Mouse (Mus musculus) B cell, adult 62 days (primary cell): ENCODE measurements around the gene Tas2r103. TPM values are rescaled to one million over a fixed set of nuclear protein-coding genes. Genes with fewer than 3 reads are reported as not detected.

Source experiments
- total RNA-seq: library from RNA; stranded (reverse); gene quantifications from 4 replicates; pipeline ENCODE4 v1.2.4, GENCODE M21; 2023

Tas2r103 gene
- not detected in 4 replicates for total RNA-seq

DNA sequence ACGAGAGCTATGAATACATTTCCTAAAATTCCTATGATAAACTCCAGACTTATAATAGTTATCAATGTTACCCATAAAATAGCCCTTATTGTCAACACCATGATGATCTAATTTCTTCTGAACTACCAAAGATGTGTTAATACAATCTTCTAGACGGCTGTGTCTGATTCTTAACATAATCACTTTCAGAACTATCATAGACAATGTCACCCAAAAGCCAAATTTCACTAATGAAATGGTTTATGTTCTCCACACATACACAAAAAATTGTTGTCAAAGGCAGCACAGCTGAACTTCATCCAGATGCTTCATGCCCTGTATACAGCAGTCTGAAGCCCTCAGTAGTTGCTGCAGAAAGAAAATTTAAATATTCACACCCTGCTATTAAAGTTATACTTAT is at the start of gene Tas2r103:
TSS of gene Tas2r103 (minus strand) at position 101 of the 400 bp plus-strand sequence.

DNA sequence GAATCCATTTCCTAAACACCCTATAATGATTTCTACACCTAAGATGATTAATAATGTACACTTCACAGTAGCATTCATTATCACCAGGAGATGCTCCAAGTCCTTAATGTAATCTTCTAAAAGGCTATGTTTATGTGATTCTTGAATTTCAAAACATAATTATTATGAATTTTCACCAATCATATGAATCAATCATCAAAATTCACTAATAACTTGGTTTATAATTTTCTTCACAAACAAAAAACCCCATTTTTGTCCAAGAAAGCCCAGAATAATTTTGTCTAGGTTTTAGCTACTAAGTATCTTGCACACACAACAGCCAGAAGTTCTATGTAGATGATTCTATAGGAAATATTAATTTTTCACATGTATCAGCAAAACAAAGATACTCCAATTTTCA is 18.8 kb upstream of the Tas2r103 start, which contains the start of gene Tas2r140:
TSS of gene Tas2r140 (minus strand) at position 101 of the 400 bp plus-strand sequence.

Other genes with a start within 250 kb of the Tas2r103 start
- gene Tas2r117, start 234.3 kb downstream of the Tas2r103 start, total RNA-seq = not detected in 4 replicates
- gene Tas2r123, start 190.0 kb downstream of the Tas2r103 start, total RNA-seq = not detected in 4 replicates
- gene Tas2r116, start 181.7 kb downstream of the Tas2r103 start, total RNA-seq = not detected in 4 replicates
- not detected in 4 replicates for gene Tas2r110, start 169.1 kb downstream of the Tas2r103 start, total RNA-seq
- not detected in 4 replicates for gene Tas2r113, start 144.1 kb downstream of the Tas2r103 start, total RNA-seq
- gene Tas2r125, start 127.5 kb downstream of the Tas2r103 start, total RNA-seq = not detected in 4 replicates
- gene Tas2r129, start 86.0 kb downstream of the Tas2r103 start, total RNA-seq = not detected in 4 replicates
- not detected in 4 replicates for gene Tas2r131, start 79.2 kb downstream of the Tas2r103 start, total RNA-seq
- not detected in 4 replicates for gene Tas2r109, start 56.1 kb downstream of the Tas2r103 start, total RNA-seq
- gene Tas2r140, start 18.7 kb upstream of the Tas2r103 start, total RNA-seq = not detected in 4 replicates
- gene Smim10l1, start 67.8 kb upstream of the Tas2r103 start, total RNA-seq = 10.5 to 15.0 TPM (median 14.4 TPM) in 4 replicates